Mouse (Mus musculus): ENCODE measurements around the gene Adgra1.

Gene Adgra1

DNA sequence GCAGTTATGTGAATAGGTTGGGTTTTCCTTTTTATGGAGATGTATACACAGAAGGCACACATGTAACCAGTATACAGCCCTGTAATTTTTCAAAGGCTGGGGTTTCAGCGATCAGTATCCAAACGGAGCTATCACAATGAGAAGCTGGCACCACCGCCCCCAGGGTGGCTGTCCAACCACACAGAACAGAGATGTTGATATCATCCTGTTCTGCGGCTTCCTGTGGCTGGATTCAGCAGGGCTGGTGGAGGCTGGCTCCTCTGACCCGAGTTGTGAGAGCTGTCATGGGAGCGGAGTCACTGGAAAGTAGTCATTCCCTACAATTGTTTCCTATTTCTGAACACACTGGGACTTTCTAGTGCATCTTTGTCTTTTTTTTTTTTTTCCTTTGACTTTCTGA lies 71.3 kb downstream of the Adgra1 start:
- in situ Hi-C loops (cut with MboI, MseI), result no loop called here

- in situ Hi-C loops (cut with MboI, MseI), result no loop called here
Measured at GRCm38 (mm10) chr7:139905661-139906060, 71.7 kb downstream of the Adgra1 start.

- in situ Hi-C loops (cut with MboI, MseI), result no loop called here
Measured at GRCm38 (mm10) chr7:139908176-139908575, 74.2 kb downstream of the Adgra1 start.

DNA sequence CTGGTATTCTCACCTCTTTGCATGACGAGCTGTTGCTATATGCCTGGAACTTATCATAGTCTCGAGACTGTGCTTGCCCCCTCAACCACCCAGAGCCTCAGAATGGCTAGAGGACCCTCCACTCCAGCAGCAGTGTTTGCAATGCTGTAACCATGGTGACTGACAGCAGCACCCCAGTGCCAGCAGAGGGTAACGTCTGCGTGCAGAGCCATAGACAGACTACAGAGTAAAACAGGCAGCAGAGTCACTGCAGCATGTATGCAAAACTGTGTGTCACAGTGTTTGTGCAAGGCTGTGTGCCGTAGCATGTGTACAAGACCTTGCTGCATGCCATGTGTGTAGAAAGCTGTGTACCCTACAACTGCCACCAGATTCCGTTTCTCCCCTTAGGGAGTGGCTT lies 75.5 kb downstream of the Adgra1 start:
- in situ Hi-C loops (cut with MboI, MseI), result no loop called here

DNA sequence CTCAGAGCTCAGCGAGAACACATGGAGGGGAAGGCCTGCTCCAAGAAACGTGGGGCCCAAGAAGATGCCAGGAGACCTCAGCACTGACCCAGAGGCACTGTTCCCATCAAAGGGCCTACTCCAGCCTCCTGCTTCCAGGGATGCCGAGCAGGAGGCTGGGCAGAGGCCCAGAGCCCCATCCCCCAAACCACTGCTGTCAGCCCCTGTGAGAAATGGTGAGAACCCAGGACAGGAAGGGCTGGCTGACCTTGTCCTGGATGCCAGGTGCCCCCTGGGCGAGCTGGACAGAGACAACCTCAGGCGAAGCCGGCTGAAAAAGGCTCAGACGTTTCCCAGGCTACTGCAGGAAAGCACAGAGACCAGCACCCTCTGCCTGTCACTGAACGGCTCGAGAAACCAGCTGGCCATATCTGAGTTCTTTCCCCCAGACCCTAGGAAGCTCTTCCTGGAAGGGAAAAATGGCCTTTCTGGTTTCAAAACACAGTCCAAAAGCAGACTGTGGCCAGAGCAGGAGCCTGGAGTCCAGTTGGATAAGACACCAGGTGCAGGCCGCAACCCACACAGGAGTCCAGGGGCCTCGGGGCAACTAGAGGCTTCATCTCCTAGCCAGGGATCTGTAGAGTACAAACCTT lies 76.3 kb downstream of the Adgra1 start:
- in situ Hi-C loops (cut with MboI, MseI), result no loop called here

GRCm38 (mm10) chr7:139914141-139915047 lies 80.4 kb downstream of the Adgra1 start:
- in situ Hi-C loops (cut with MboI, MseI), result loop anchor here (5.0 kb wide), 1 partner anchor 38 kb away; no protein-coding TSS in a partner anchor

GRCm38 (mm10) chr7:139915646-139916257 lies 81.8 kb downstream of the Adgra1 start:
- in situ Hi-C loops (cut with MboI, MseI), result loop anchor here (5.0 kb wide), 1 partner anchor 37 kb away; no protein-coding TSS in a partner anchor

- in situ Hi-C loops (cut with MboI, MseI), result loop anchor here (5.0 kb wide), 1 partner anchor 36 kb away; no protein-coding TSS in a partner anchor
Measured at GRCm38 (mm10) chr7:139916345-139916744, 82.4 kb downstream of the Adgra1 start.

GRCm38 (mm10) chr7:139918262-139918661 lies 84.3 kb downstream of the Adgra1 start:
- in situ Hi-C loops (cut with MboI, MseI), result loop anchor here (5.0 kb wide), 1 partner anchor 34 kb away; no protein-coding TSS in a partner anchor
